Mouse (Mus musculus) ovary, adult 18-20 months (tissue): ENCODE results near the gene Spg11.
A peak's percentile ranks its signal among the peaks of the same experiment; 100 is the strongest.
"Not testable (repeated sequence)": the region's sequence is repeated elsewhere in the genome, so short reads cannot be mapped to it uniquely, and the experiment has no call there.

ENCODE experiments used
- DNase-seq: peaks from one replicate; pipeline ENCODE4 v3.0.0; 2022; ENCODE audit warnings: low spot score, mixed read lengths

Spg11 gene

GRCm38 (mm10) chr2:122065200-122065969 lies 52.8 kb downstream of the Spg11 start:
- no peak for DNase-seq

GRCm38 (mm10) chr2:122059365-122060115 lies 58.6 kb downstream of the Spg11 start:
- DNase-seq: no peak

GRCm38 (mm10) chr2:122043926-122044325 lies 74.3 kb downstream of the Spg11 start:
- no peak for DNase-seq

- no peak for DNase-seq
These were observed 82.1 kb downstream of the Spg11 start for GRCm38 (mm10) chr2:122036064-122036463.

- no peak for DNase-seq
These were observed 86.2 kb downstream of the Spg11 start for GRCm38 (mm10) chr2:122031970-122032369.

- peak; percentile 21 for DNase-seq
These were observed 89.2 kb downstream of the Spg11 start for GRCm38 (mm10) chr2:122028756-122029700.

- peak; percentile 89 for DNase-seq
These were observed 90.1 kb downstream of the Spg11 start, which contains the start of gene Eif3j1 for GRCm38 (mm10) chr2:122027862-122028755. TSS of gene Eif3j1 (plus strand) at chr2:122028546.

- DNase-seq: not testable (repeated sequence)
These were observed 91.1 kb downstream of the Spg11 start for GRCm38 (mm10) chr2:122027091-122027490.

GRCm38 (mm10) chr2:122022284-122022683 lies 95.9 kb downstream of the Spg11 start:
- DNase-seq: no peak

GRCm38 (mm10) chr2:122018705-122019104 lies 99.5 kb downstream of the Spg11 start:
- no peak for DNase-seq

GRCm38 (mm10) chr2:122011441-122011840 lies 106.7 kb downstream of the Spg11 start:
- DNase-seq: no peak

- DNase-seq: no peak
These were observed 109.4 kb downstream of the Spg11 start for GRCm38 (mm10) chr2:122008832-122009231.
